Mouse (Mus musculus): ENCODE results near the gene Nodal.

GRCm38 (mm10) chr10:61412910-61413625, 4.7 kb upstream of the Nodal start:
- TF ChIP-seq POLR2A (IDR thresholded peaks at IDR 0.05; ENCODE audit: borderline replicate concordance, insufficient read depth, low read length), result no peak
- TF ChIP-seq CTCF (IDR thresholded peaks at IDR 0.05; ENCODE audit: borderline replicate concordance, insufficient read depth, low read depth, low read length), result no peak
